Mouse (Mus musculus) kidney, postnatal 0 days (tissue): ENCODE data around the gene AI661453. TPM values are rescaled to one million over a fixed set of nuclear protein-coding genes. Genes with fewer than 3 reads are reported as not detected.

Source experiments
- ATAC-seq: fragments of 200-750 bp; cut with Nextera tagmentation; replicated peaks from 2 replicates; pipeline ENCODE4 v1.8.0; 2017; ENCODE audit warnings: low read depth, moderate number of reproducible peaks, moderate TSS enrichment, moderate library complexity; ENCODE audit not compliant: low FRiP score
- DNase-seq: peaks from one replicate; pipeline ENCODE4 v3.0.0-alpha.2; 2016; ENCODE audit warnings: low spot score
- H3K27ac ChIP-seq: fragments of 300-500 bp; sonication (generic); 2 replicates; pipeline ENCODE4 v1.5.1; 2014; ENCODE audit warnings: mild to moderate bottlenecking
- H3K27me3 ChIP-seq: fragments of 300-500 bp; sonication (generic); 2 replicates; pipeline ENCODE4 v1.6.1; 2014; ENCODE audit warnings: low read length, mixed read lengths; ENCODE audit not compliant: insufficient read depth
- H3K36me3 ChIP-seq: fragments of 300-500 bp; sonication (generic); 2 replicates; pipeline ENCODE4 v1.6.1; 2014; ENCODE audit warnings: low read length, mixed read lengths; ENCODE audit not compliant: insufficient read depth
- H3K4me1 ChIP-seq: fragments of 300-500 bp; sonication (generic); replicated peaks from 2 replicates; pipeline ENCODE4 v1.6.1; 2014; ENCODE audit warnings: antibody characterized with exemption, low read length, mixed read lengths; ENCODE audit not compliant: insufficient read depth
- H3K4me2 ChIP-seq: fragments of 300-500 bp; sonication (generic); 2 replicates; pipeline ENCODE4 v1.6.1; 2014; ENCODE audit warnings: mild to moderate bottlenecking, low read length, moderate library complexity, mixed read lengths
- H3K4me3 ChIP-seq: fragments of 300-500 bp; sonication (generic); replicated peaks from 2 replicates; pipeline ENCODE4 v1.5.1; 2014; ENCODE audit warnings: low read depth, low read length
- H3K9ac ChIP-seq: fragments of 300-500 bp; sonication (generic); 2 replicates; pipeline ENCODE4 v1.6.1; 2014; ENCODE audit warnings: low read depth, low read length
- H3K9me3 ChIP-seq: fragments of 300-500 bp; sonication (generic); replicated peaks from 2 replicates; pipeline ENCODE4 v1.6.1; 2016; ENCODE audit warnings: low read length, inconsistent platforms, mixed read lengths
- CTCF ChIP-seq: IDR thresholded peaks from 2 replicates; pipeline ENCODE4 v1.5.1; 2016; ENCODE audit warnings: antibody characterized with exemption, low read depth, mild to moderate bottlenecking, moderate library complexity
- WGBS: fragments of 180-500 bp; shearing (Covaris S2); extraction: QIAGEN DNeasy Blood & Tissue Kit; methylation state at CpG from one replicate; pipeline ENCODE4 v1.1.7; 2014; 5-methylcytosine and 5-hydroxymethylcytosine counted together
- polyA plus RNA-seq: library from polyadenylated mRNA; unstranded; fragments of >200 nt; fragmentation: Nextera tagmentation; extraction: Ambion mirVana; gene quantifications from 2 replicates; pipeline ENCODE4 v1.2.1, GENCODE M21; 2015

The AI661453 gene
- polyA plus RNA-seq, 1 experiment from 2014 or later, result 2.4 TPM

GRCm38 (mm10) chr17:47439396-47440028, 3.1 kb downstream of the AI661453 start:
- no peak overlapping the region for H3K4me3 ChIP-seq
- peak overlapping the region; percentile 58; the same call in 1 of the 2 replicates for H3K27ac ChIP-seq
- no peaks in the 10 kb centered on the region for H3K36me3 ChIP-seq
- no peaks in the 10 kb centered on the region for H3K9me3 ChIP-seq
- DNase-seq (no peak), ATAC-seq (no peak)
- WGBS, result 39% methylated on average over 9 of the region's 9 CpGs
- no peak for TF ChIP-seq CTCF
- no peak overlapping the region for H3K9ac ChIP-seq
- H3K4me1 ChIP-seq, result peaks cover 10% of the 10 kb centered on the region
- H3K27me3 ChIP-seq, result no peaks in the 10 kb centered on the region
- peak overlapping the region; percentile 74; the same call in 1 of the 2 replicates for H3K4me2 ChIP-seq

GRCm38 (mm10) chr17:47440359-47440890, 4.0 kb downstream of the AI661453 start:
- Histone ChIP-seq H3K27ac (peak overlapping the region; percentile 58), H3K9ac (0 out of 2 replicates have a peak overlapping the region, but pooled peaks have one; percentile 13), H3K4me1 (peaks cover 10% of the 10 kb centered on the region), H3K4me3 (no peak overlapping the region), H3K4me2 (no peak overlapping the region), H3K9me3 (no peaks in the 10 kb centered on the region), H3K36me3 (no peaks in the 10 kb centered on the region), H3K27me3 (no peaks in the 10 kb centered on the region)
- DNase-seq (no peak), ATAC-seq (peak; percentile 56; the same call in 1 of the 2 replicates)
- TF ChIP-seq CTCF, result no peak
- WGBS, result 12% methylated on average over 9 of the region's 9 CpGs

- ATAC-seq (peak; percentile 30; the same call in 1 of the 2 replicates), DNase-seq (no peak)
- 72% methylated on average over 19 of the region's 19 CpGs for WGBS
- no peak for TF ChIP-seq CTCF
- Histone ChIP-seq H3K9me3 (no peaks in the 10 kb centered on the region), H3K27me3 (no peaks in the 10 kb centered on the region), H3K27ac (peak overlapping the region; percentile 39), H3K4me3 (no peak overlapping the region), H3K4me1 (peaks cover 10% of the 10 kb centered on the region), H3K4me2 (no peak overlapping the region), H3K9ac (no peak overlapping the region), H3K36me3 (no peaks in the 10 kb centered on the region)
Measured at GRCm38 (mm10) chr17:47441296-47442051, 5.1 kb downstream of the AI661453 start.

- H3K4me1 ChIP-seq, result peaks cover 10% of the 10 kb centered on the region; the same call in 1 of the 2 replicates
- H3K4me3 ChIP-seq, result no peak overlapping the region
- H3K27me3 ChIP-seq, result no peaks in the 10 kb centered on the region
- TF ChIP-seq CTCF, result no peak
- no peak overlapping the region for H3K9ac ChIP-seq
- WGBS, result 69% methylated on average over 3 of the region's 3 CpGs
- DNase-seq (no peak), ATAC-seq (no peak)
- no peak overlapping the region for H3K4me2 ChIP-seq
- H3K36me3 ChIP-seq, result no peaks in the 10 kb centered on the region
- H3K9me3 ChIP-seq, result no peaks in the 10 kb centered on the region
- H3K27ac ChIP-seq, result peak overlapping the region; percentile 39; the same call in 1 of the 2 replicates
Measured at GRCm38 (mm10) chr17:47442271-47442670, 5.9 kb downstream of the AI661453 start.

- no peaks in the 10 kb centered on the region for H3K9me3 ChIP-seq
- no peak overlapping the region for H3K4me3 ChIP-seq
- H3K36me3 ChIP-seq, result no peaks in the 10 kb centered on the region
- H3K27me3 ChIP-seq, result no peaks in the 10 kb centered on the region
- no peak overlapping the region for H3K4me2 ChIP-seq
- no peak for ATAC-seq
- H3K27ac ChIP-seq, result peak overlapping the region; percentile 27; the same call in 1 of the 2 replicates
- H3K9ac ChIP-seq, result no peak overlapping the region
- H3K4me1 ChIP-seq, result peaks cover 18% of the 10 kb centered on the region
- no peak for TF ChIP-seq CTCF
- no peak for DNase-seq
- WGBS, result 56% methylated on average over 6 of the region's 6 CpGs
Measured at GRCm38 (mm10) chr17:47444113-47444512, 7.7 kb downstream of the AI661453 start.

GRCm38 (mm10) chr17:47445518-47445917, 9.1 kb downstream of the AI661453 start:
- H3K36me3 ChIP-seq, result no peaks in the 10 kb centered on the region
- 65% methylated on average over 11 of the region's 11 CpGs for WGBS
- no peaks in the 10 kb centered on the region for H3K27me3 ChIP-seq
- H3K27ac ChIP-seq, result no peak overlapping the region
- H3K9ac ChIP-seq, result no peak overlapping the region
- no peaks in the 10 kb centered on the region for H3K9me3 ChIP-seq
- DNase-seq (no peak), ATAC-seq (no peak)
- H3K4me3 ChIP-seq, result no peak overlapping the region
- no peak for TF ChIP-seq CTCF
- peaks cover 22% of the 10 kb centered on the region for H3K4me1 ChIP-seq
- H3K4me2 ChIP-seq, result no peak overlapping the region
